ENCODE assay signal across 8 mouse cellular contexts in the genomic region with DNA sequence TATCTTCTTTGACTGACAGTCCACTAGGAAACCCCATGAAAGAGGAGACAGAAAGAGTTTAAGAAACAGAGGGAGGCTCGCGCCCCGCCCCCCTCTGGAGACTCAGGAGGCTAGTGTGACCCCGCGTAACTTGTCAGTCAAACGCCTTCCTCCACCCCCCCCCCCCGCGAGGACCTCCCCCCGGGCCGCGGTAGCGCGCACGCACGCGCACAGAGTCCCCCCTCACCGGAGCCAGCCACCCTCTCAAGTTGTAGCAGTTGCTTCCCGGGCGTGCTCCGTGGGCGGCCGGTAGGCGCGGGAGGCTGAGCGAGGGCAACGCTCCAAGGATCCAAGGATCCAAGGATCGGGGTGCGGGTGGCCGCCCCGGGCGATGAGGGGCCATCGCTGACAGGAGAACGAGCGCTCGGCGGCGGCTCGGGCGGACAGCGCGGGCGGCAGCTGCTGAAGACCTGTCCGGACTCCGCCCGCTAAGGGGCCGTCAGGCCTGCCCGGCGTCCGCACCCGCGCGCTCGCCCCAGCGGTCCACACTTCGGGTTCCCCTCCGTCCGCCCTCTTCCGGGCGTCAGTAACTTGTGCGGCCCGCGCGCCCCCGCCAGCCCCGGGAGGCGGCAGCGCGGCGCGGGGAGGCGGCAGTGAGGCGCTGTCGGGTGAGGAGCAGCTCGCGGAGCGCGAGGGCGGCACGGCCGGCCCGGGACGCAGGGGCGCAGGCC.
A peak's percentile ranks its signal among the peaks of the same experiment; 100 is the strongest.
DNase-seq lines count a peak whose midpoint lies in the region; ATAC-seq lines count a peak whose summit lies in the region.
"Not testable (repeated sequence)": the region's sequence is repeated elsewhere in the genome, so short reads cannot be mapped to it uniquely, and the experiment has no call there.

No protein-coding gene starts in this region.

- peak overlapping the region; percentile 48 to 54 for H3K4me3 ChIP-seq in ES-E14 (ENCODE audit: insufficient read depth in 1 of 2, low read depth in 1 of 2, low read length in 2 of 2, poor library complexity in 1 of 2, severe bottlenecking in 1 of 2)
- peak overlapping the region; percentile 31 for H3K4me3 ChIP-seq in hindbrain, embryonic 14.5 days (replicated peaks; ENCODE audit: low read length)
- H3K4me3 ChIP-seq in limb, embryonic 10.5 days, result peak overlapping the region; percentile 46
- H3K4me3 ChIP-seq in neural tube, embryonic 15.5 days (replicated peaks), result peak overlapping the region; percentile 36

- H3K36me3 ChIP-seq in ES-E14 (ENCODE audit: control insufficient read depth, insufficient read depth, low read length, poor library complexity, severe bottlenecking); hindbrain, embryonic 14.5 days (replicated peaks; ENCODE audit: control insufficient read depth, insufficient read depth); limb, embryonic 10.5 days; neural tube, embryonic 15.5 days: not testable (repeated sequence)

- H3K27ac ChIP-seq in ES-E14 (ENCODE audit: insufficient read depth, low read depth, low read length, poor library complexity, severe bottlenecking); hindbrain, embryonic 14.5 days; limb, embryonic 10.5 days; neural tube, embryonic 15.5 days (replicated peaks): not testable (repeated sequence)

- ATAC-seq in hindbrain, embryonic 14.5 days (ENCODE audit: low FRiP score), result peak; percentile 89
- peak; percentile 85 for ATAC-seq in neural tube, embryonic 15.5 days (ENCODE audit: low FRiP score)

- WGBS in hindbrain, embryonic 14.5 days, result 1% methylated on average over 48 of the region's 83 CpGs
- 1% methylated on average over 50 of the region's 83 CpGs for WGBS in limb, embryonic 10.5 days
- 2% methylated on average over 51 of the region's 83 CpGs for WGBS in neural tube, embryonic 15.5 days

- not testable (repeated sequence) for H3K4me1 ChIP-seq in ES-E14 (ENCODE audit: control insufficient read depth in 2 of 2, insufficient read depth in 2 of 2, low read length in 2 of 2, poor library complexity in 1 of 2); hindbrain, embryonic 14.5 days (replicated peaks; ENCODE audit: control insufficient read depth, insufficient read depth, low read length); limb, embryonic 10.5 days; neural tube, embryonic 15.5 days

- not testable (repeated sequence) for H3K27me3 ChIP-seq in hindbrain, embryonic 14.5 days (ENCODE audit: control insufficient read depth, insufficient read depth, low read length); limb, embryonic 10.5 days (ENCODE audit: low read depth, poor library complexity, severe bottlenecking); neural tube, embryonic 15.5 days (replicated peaks)

- peak overlapping the region; percentile 67; the same call in 1 of the 2 replicates for H3K9ac ChIP-seq in ES-E14 (ENCODE audit: insufficient read depth, low read depth, low read length, poor library complexity, severe bottlenecking)
- H3K9ac ChIP-seq in hindbrain, embryonic 14.5 days; neural tube, embryonic 15.5 days (replicated peaks): not testable (repeated sequence)

- in situ Hi-C loops in ES-E14 (cut with MboI; ENCODE audit: low sequenced_read_pairs in 2 of 2, unreplicated experiment in 2 of 2), result not testable (repeated sequence)

- H3K4me2 ChIP-seq in hindbrain, embryonic 14.5 days (replicated peaks), result peak overlapping the region; percentile 42
- peak overlapping the region; percentile 53 for H3K4me2 ChIP-seq in neural tube, embryonic 15.5 days

- H3K9me3 ChIP-seq in ES-E14 (ENCODE audit: control insufficient read depth, insufficient read depth, low read depth, low read length); hindbrain, embryonic 14.5 days (ENCODE audit: control insufficient read depth, low read length); limb, embryonic 10.5 days (replicated peaks); neural tube, embryonic 15.5 days (replicated peaks): not testable (repeated sequence)

- DNase-seq in ES-E14 (ENCODE audit: low read depth, low spot score), result peak; percentile 52
- peak; percentile 70 for DNase-seq in embryo, embryonic 9.5 days (ENCODE audit: extremely low spot score)
- DNase-seq in gastrocnemius, postnatal 4 days (ENCODE audit: low spot score in 2 of 2), result peak; percentile 6 to 14
- peak; percentile 15 for DNase-seq in hindbrain, embryonic 14.5 days (ENCODE audit: low spot score)
- not testable (repeated sequence) for DNase-seq in limb, embryonic 10.5 days (ENCODE audit: low spot score)
- peak; percentile 1 for DNase-seq in lung, postnatal 10 days
- DNase-seq in thymus, postnatal 0 days (ENCODE audit: low spot score), result peak; percentile 13
